Mouse (Mus musculus) adrenal gland, postnatal 14 days (tissue): ENCODE data around the gene Hacl1. TPM values are rescaled to one million over a fixed set of nuclear protein-coding genes. Genes with fewer than 3 reads are reported as not detected.
"Not testable (repeated sequence)": the region's sequence is repeated elsewhere in the genome, so short reads cannot be mapped to it uniquely, and the experiment has no call there.

Experiments used
- DNase-seq: peaks from one replicate; pipeline ENCODE4 v3.0.0; 2021; ENCODE audit warnings: mixed read lengths
- total RNA-seq: library from RNA; stranded (reverse); gene quantifications from 2 replicates; pipeline ENCODE4 v1.2.3, GENCODE M21; 2021

Hacl1 gene
- total RNA-seq, 1 experiment from 2014 or later = 112 TPM

GRCm38 (mm10) chr14:31641506-31642155 is 545 bp upstream of the Hacl1 start:
- peak; percentile 7 for DNase-seq

- DNase-seq = no peak
Measured at GRCm38 (mm10) chr14:31640346-31640889, 668 bp downstream of the Hacl1 start, which contains the start of gene Gm49387. Gm49387 (minus strand) TSS chr14:31640878.

- no peak for DNase-seq
Measured at GRCm38 (mm10) chr14:31630677-31631076, 10.4 kb downstream of the Hacl1 start.

GRCm38 (mm10) chr14:31622748-31623147 is 18.3 kb downstream of the Hacl1 start:
- DNase-seq = no peak

DNA sequence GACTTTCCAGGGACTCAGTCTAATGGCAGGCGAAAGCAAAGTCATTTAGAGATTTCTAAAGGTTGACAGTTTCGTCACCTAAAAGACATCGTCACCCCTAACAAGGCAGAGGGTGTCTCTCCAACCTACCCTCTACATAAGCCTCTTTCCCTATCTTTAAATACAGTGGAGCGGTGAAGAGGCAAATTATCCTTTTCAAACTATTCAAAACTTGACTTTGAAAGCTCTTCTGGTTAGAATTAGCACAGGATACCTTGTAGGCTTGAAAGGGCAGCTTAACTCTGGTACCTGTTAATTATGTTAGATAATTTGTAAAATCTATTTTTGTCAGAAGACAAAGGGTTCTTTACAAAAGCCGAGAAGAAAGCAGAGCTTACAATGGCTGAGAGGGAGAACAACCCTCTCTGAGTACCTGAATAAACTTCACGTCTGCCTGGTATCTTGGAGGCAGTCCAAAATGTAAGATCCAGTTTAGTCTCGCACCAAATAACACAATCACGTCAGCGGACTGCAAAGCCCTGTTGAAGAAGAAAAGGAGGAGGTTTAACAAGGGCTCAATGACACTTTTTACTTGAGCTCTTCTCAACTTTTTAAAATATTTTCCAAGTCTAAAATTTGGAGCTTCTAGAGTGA is 20.4 kb downstream of the Hacl1 start:
- no peak for DNase-seq

DNA sequence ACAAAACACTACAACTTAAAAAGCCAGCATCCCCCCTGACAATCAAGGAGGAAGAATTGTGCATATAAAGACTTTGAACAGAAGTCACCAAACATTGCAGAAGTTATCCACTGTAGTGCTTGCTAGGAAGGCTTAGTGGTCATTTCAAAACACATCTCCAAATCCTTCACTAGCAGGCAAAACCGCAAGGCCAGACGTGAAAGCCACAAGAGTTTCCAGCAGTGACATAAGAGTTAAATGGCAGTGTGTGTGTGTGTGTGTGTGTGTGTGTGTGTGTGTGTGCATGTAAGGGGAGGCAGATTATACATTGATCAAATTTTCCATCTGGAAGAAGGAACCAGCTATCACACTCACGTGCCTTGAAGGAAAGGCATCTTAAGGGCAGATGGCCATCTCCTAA is 23.1 kb downstream of the Hacl1 start:
- no peak for DNase-seq

DNA sequence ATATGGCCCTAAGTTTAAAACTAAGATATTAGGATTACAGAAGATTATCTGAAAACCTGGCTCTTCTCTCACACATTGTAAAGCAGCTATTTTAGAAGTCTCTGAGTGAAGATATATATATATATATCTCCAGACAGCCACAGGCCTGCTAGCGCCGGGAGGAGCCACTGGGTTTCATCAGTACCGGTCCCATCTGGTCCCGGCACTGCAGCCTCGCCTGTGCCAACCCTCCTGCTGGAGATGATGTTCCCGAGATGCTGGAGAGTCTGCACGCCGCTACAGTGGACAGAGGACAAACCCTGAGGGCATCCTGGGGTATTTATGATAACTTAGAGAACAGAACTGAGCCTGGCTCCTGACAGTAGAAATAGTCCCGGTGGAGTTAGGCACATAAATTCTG is 23.9 kb downstream of the Hacl1 start:
- no peak for DNase-seq

DNA sequence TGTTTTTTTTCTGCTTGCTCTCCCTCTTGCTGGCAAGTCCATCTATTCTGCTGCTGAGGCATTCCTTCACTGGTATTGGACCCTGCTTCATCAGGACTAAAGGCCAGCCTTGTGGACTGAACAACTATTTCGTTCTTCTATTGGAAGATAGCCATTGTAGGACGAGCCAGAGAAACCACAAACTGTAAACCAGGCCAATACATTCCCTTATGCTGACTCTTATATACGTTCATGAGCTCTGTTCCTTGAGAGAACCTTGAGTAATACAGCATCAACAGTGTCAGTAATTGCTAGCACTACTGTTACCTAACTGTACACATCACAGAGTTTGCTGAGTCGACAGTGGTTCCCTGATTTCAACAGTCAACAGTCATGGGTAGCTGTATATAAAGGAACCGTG is 27.4 kb downstream of the Hacl1 start:
- DNase-seq = no peak

DNA sequence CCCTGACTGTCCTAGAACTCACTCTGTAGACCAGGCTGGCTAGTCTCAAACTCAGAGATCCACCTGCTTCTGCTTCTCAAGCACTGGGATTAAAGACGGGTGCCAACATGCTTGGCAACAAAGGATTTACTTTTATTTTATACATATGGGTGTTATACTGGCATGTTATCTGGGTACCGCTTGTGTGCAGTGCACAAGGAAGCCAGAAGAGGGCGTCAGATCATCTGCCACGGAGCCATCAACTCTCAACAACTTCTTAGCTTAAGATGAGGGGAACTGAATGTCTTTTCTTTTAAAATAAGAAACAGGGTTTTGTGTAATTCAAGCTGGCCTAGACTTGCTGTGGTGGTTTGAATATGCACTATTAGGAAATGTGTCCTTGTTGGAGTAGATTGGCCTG is 29.1 kb downstream of the Hacl1 start:
- DNase-seq = no peak

DNA sequence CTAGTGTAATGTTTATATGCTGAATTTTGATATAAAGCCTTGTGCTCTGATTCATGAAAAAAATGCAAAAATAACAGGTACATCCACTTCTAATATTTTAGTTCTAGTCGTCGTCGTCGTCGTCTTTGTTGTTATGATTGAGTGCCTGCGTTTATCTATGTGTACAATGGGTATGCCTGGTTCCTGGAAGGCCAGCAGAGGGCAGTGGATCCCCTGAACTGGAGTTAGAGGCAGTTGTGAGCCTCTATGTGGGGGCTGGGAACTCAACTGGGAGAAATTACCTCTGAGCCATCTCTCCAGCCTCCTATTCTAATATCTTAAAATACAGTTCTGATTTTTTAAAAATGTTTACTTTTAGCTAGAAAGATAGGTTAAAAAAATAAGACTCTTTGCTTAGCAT is 35.6 kb downstream of the Hacl1 start:
- no peak for DNase-seq

DNA sequence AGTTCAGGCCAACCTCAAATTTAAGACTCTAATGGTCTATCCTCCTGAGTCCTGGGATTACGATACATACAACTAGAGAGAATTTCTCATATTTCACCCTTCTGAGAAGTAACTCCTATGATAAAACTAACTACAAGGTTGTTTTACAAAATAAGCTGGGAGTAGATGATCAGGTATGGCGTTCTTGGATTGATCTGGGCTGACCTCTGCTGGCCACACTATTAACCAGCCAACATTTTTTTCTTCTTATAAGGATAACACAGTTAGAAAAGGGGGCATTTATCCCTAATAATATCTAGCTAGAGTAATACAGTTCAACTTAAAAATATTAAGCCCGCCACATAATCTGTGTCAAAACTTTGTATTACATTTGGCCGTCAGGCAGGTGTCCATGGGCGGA is 36.2 kb downstream of the Hacl1 start:
- DNase-seq = peak; percentile 20

DNA sequence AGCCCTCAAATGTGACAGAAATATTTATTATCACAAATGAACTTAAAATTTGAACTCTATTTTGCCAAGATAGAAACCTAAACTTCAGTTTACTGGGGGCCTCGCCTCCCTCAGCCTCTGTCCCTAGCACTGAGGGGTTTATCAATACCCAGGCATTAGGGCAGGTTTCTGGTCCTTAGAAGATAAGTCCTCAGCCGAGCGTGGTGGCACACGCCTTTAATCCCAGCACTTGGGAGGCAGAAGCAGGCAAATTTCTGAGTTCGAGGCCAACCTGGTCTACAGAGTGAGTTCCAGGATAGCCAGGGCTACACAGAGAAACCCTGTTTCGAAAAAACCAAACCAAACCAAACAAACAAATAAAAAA is 38.5 kb downstream of the Hacl1 start:
- DNase-seq = not testable (repeated sequence)

- no peak for DNase-seq
Measured at GRCm38 (mm10) chr14:31601908-31602615, 39.0 kb downstream of the Hacl1 start.

GRCm38 (mm10) chr14:31597446-31597845 is 43.6 kb downstream of the Hacl1 start:
- no peak for DNase-seq

- DNase-seq = no peak
Measured at GRCm38 (mm10) chr14:31596408-31596807, 44.7 kb downstream of the Hacl1 start.

DNA sequence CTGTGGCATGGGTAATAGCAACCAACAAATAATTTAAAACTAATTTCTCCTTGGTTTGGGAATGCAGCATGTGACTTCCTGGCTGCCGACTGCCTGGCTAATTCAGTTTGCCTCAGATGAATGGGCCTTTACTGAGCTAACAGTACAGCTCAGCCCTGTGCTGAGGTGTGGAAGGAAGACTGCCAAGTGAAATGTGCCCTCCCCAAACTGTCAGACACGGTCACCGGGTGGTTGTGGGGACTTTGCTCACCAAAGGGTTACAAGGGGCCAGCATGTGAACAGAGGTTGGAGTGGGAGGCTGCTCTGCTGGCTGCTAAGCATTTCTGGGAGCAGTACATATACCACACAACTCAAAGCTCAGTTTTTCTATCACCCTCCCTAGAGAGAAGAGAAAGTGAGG is 46.4 kb downstream of the Hacl1 start:
- no peak for DNase-seq

DNA sequence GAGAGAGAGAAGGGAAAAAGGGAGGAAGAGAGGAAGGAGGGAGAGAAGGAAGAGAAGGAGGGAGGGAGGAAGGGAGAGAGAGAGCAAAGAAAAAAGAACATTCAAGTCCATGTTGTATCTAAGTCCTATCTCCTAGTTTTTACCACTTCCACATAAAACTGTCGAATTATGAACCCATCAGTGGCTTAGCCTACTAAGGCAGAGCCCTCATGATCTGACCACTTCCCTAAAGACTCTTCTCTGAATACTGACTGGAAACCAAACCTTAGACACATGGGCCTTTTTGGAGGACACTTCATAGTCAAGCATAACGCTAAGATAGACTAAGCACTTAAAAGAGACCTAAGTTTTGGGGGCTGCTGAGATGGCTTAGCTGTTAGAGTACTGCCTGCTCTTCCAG is 48.0 kb downstream of the Hacl1 start:
- DNase-seq = no peak

DNA sequence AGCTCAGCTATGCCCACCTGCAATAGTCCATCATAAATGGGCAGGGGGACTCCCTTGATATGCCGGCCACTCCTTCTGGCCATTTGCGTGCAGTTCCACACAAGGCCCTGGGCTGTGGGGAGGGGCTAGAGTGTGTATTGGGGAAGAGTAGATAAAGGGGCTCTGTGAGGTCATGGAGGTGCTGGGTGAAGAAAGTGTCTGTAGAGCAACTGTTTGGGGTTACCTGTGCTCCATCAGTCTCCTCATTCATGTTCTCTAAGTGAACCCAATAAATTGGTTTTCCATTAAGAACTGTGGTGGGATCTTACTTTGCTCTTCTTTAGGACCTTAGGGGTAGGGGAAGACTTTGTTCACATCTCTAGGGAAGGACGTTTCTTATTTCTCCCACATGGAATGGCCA is 49.8 kb downstream of the Hacl1 start, which contains the start of gene Colq:
Colq (minus strand) TSS at position 101 of the 400 bp plus-strand sequence.
- no peak for DNase-seq

- DNase-seq = peak; percentile 18
Measured at GRCm38 (mm10) chr14:31586451-31586850, 54.6 kb downstream of the Hacl1 start.

GRCm38 (mm10) chr14:31583082-31583481 is 58.0 kb downstream of the Hacl1 start:
- no peak for DNase-seq

DNA sequence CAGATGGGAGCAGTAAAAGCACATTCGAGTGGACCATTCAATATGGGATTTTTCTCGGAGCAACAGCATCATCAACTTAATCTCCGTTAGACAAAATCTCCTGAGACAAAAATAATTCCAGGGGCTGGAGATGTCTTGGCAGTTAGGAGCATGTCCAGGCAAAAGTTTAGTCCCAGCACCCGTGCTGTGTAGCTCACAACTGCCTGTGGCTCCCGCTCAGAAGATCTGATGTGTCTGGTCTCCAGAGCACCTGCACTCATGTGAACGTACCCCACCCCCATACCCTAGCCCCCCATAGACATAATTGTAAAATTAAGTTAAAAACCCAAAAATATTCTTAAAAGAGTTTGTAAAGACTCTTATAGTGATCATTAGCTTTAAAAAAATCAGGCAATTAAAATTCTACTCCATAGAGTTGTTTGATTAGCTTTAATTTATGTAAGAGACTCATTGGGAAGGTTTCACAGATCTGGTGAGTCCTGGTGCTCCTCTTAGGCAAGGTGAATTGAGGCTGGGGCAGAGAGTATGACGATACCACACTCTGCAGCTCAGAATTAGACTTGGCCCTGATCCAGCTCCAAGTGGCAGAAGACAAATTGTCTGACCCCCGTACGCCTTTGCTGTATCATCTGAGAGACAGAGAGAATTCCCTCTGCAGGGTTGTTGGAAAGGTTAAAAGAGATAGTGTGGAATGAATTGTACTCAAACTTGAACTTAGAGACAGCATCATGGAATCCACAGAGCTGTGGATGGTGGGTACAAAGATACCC is 62.9 kb downstream of the Hacl1 start:
- DNase-seq = peak; percentile 31
